Mouse (Mus musculus) embryonic facial prominence, embryonic 11.5 days (tissue): ENCODE results near the gene Lmnb2. TPM values are rescaled to one million over a fixed set of nuclear protein-coding genes. Genes with fewer than 3 reads are reported as not detected.

Experiments used
- ATAC-seq: fragments of 200-750 bp; cut with Nextera tagmentation; replicated peaks from 2 replicates; pipeline ENCODE4 v1.8.0; 2017; ENCODE audit warnings: low read depth; ENCODE audit not compliant: insufficient number of reproducible peaks, low FRiP score, low TSS enrichment
- DNase-seq: peaks from one replicate; pipeline ENCODE4 v3.0.0-alpha.2; 2015; ENCODE audit warnings: low spot score
- H3K27ac ChIP-seq: fragments of 300-500 bp; sonication (generic); replicated peaks from 2 replicates; pipeline ENCODE4 v1.5.1; 2014; ENCODE audit warnings: mild to moderate bottlenecking, low read depth, low read length, control low read depth
- H3K27me3 ChIP-seq: fragments of 300-500 bp; sonication (generic); 2 replicates; pipeline ENCODE4 v1.6.1; 2014; ENCODE audit warnings: mild to moderate bottlenecking, low read length, moderate library complexity, mixed read lengths; ENCODE audit not compliant: control insufficient read depth, insufficient read depth
- H3K36me3 ChIP-seq: fragments of 300-500 bp; sonication (generic); replicated peaks from 2 replicates; pipeline ENCODE4 v1.6.1; 2014; ENCODE audit warnings: low read depth, mild to moderate bottlenecking, low read length, moderate library complexity, mixed read lengths; ENCODE audit not compliant: control insufficient read depth, insufficient read depth
- H3K4me1 ChIP-seq: fragments of 300-500 bp; sonication (generic); 2 replicates; pipeline ENCODE4 v1.6.1; 2014; ENCODE audit warnings: low read length, mixed read lengths; ENCODE audit not compliant: control insufficient read depth, insufficient read depth
- H3K4me2 ChIP-seq: fragments of 300-500 bp; sonication (generic); 2 replicates; pipeline ENCODE4 v1.6.1; 2014; ENCODE audit warnings: low read depth, mild to moderate bottlenecking, control low read depth, low read length, moderate library complexity
- H3K4me3 ChIP-seq: fragments of 300-500 bp; sonication (generic); 2 replicates; pipeline ENCODE4 v1.5.1; 2014; ENCODE audit warnings: low read depth, low read length, control low read depth
- H3K9ac ChIP-seq: fragments of 300-500 bp; sonication (generic); replicated peaks from 2 replicates; pipeline ENCODE4 v1.6.1; 2014; ENCODE audit warnings: mild to moderate bottlenecking, control low read depth, low read length
- H3K9me3 ChIP-seq: fragments of 300-500 bp; sonication (generic); replicated peaks from 2 replicates; pipeline ENCODE4 v1.6.1; 2016; ENCODE audit warnings: mild to moderate bottlenecking, low read length, inconsistent platforms, mixed read lengths; ENCODE audit not compliant: control insufficient read depth
- WGBS: fragments of 180-500 bp; shearing (Covaris S2); extraction: QIAGEN DNeasy Blood & Tissue Kit; methylation state at CpG from one replicate; pipeline ENCODE4 v1.1.7; 2014; 5-methylcytosine and 5-hydroxymethylcytosine counted together
- polyA plus RNA-seq: library from polyadenylated mRNA; unstranded; fragments of >200 nt; fragmentation: Nextera tagmentation; extraction: Ambion mirVana; gene quantifications from 2 replicates; pipeline ENCODE4 v1.2.1, GENCODE M21; 2014

The Lmnb2 gene
- polyA plus RNA-seq, 1 experiment from 2014 or later: 18.4 TPM

DNA sequence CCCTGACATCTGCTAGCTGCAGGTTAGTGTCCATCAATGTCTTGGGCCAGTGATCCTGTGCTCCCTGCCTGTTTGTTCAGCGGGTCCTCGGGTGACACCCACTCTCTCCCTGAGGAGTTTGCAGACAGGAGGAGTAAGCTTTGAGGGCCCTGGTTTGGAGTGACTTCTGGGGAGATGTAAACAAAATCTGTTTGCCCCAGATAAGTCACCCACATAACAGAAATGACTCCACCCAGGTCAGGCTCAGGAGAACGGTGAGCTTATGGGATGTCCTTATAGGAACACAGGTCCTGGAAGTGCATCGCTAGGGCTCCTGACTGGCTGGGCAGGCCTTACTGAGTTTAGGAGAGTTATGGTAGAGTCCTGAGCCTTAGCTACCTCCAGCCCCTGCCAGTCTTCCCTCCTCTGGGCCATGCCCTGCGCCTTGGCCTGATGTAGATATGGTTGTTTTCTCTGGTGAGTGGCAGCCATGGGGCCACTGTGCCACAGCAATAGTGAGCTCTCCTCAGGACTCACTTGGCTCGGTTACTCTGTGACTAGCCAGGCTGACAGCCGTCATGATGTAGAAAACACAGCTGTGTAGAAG lies 59.6 kb downstream of the Lmnb2 start:
- ATAC-seq: no peak
- Histone ChIP-seq H3K9me3 (no peaks in the 10 kb centered on the region), H3K4me2 (no peak overlapping the region), H3K27ac (no peak overlapping the region), H3K4me3 (no peak overlapping the region), H3K4me1 (peaks cover 3% of the 10 kb centered on the region; the same call in 1 of the 2 replicates), H3K9ac (no peak overlapping the region), H3K36me3 (no peaks in the 10 kb centered on the region), H3K27me3 (no peaks in the 10 kb centered on the region)
- 75% methylated on average over 7 of the region's 7 CpGs for whole genome bisulfite sequencing
- no peak for DNase-seq

- peak overlapping the region; percentile 59; the same call in 1 of the 2 replicates for H3K27ac ChIP-seq
These were observed 60.2 kb downstream of the Lmnb2 start for GRCm38 (mm10) chr10:80857848-80858247.

GRCm38 (mm10) chr10:80857386-80857785 lies 60.7 kb downstream of the Lmnb2 start:
- Histone ChIP-seq H3K9ac (peak overlapping the region; percentile 22; the same call in 1 of the 2 replicates), H3K9me3 (no peaks in the 10 kb centered on the region), H3K4me1 (peaks cover 3% of the 10 kb centered on the region; the same call in 1 of the 2 replicates), H3K4me3 (no peak overlapping the region), H3K36me3 (peaks cover 1% of the 10 kb centered on the region; the same call in 1 of the 2 replicates), H3K27ac (peak overlapping the region; percentile 59; the same call in 1 of the 2 replicates), H3K27me3 (no peaks in the 10 kb centered on the region), H3K4me2 (peak overlapping the region; percentile 7; the same call in 1 of the 2 replicates)
- ATAC-seq (no peak), DNase-seq (no peak)
- WGBS: 34% methylated on average over 8 of the region's 8 CpGs

More at GRCm38 (mm10) chr10:80857848-80858247, 60.2 kb downstream of the Lmnb2 start:
- Histone ChIP-seq H3K4me3 (no peak overlapping the region), H3K4me2 (no peak overlapping the region; the same call in 1 of the 2 replicates), H3K4me1 (peaks cover 3% of the 10 kb centered on the region; the same call in 1 of the 2 replicates), H3K36me3 (no peaks in the 10 kb centered on the region), H3K9ac (peak overlapping the region; percentile 22; the same call in 1 of the 2 replicates), H3K9me3 (no peaks in the 10 kb centered on the region), H3K27me3 (no peaks in the 10 kb centered on the region)
- ATAC-seq (no peak), DNase-seq (no peak)
- WGBS: 41% methylated on average over 3 of the region's 3 CpGs

GRCm38 (mm10) chr10:80856908-80857307 lies 61.1 kb downstream of the Lmnb2 start:
- Histone ChIP-seq H3K27me3 (no peaks in the 10 kb centered on the region), H3K4me2 (peak overlapping the region; percentile 7), H3K4me3 (no peak overlapping the region), H3K4me1 (peaks cover 3% of the 10 kb centered on the region; the same call in 1 of the 2 replicates), H3K9me3 (no peaks in the 10 kb centered on the region), H3K36me3 (peaks cover 4% of the 10 kb centered on the region; the same call in 1 of the 2 replicates), H3K27ac (no peak overlapping the region), H3K9ac (peak overlapping the region; percentile 22; the same call in 1 of the 2 replicates)
- 67% methylated on average over 5 of the region's 5 CpGs for WGBS
- DNase-seq (no peak), ATAC-seq (no peak)

- H3K27me3 ChIP-seq: no peaks in the 10 kb centered on the region
- peak overlapping the region; percentile 89; the same call in 1 of the 2 replicates for H3K4me3 ChIP-seq
- 51% methylated on average over 3 of the region's 3 CpGs for whole genome bisulfite sequencing
- H3K36me3 ChIP-seq: peaks cover 4% of the 10 kb centered on the region
- H3K4me2 ChIP-seq: peak overlapping the region; percentile 95
- no peak for ATAC-seq
- H3K27ac ChIP-seq: no peak overlapping the region
- peak overlapping the region; percentile 18; the same call in 1 of the 2 replicates for H3K9ac ChIP-seq
- peak; percentile 29 for DNase-seq
- no peaks in the 10 kb centered on the region for H3K9me3 ChIP-seq
- peaks cover 3% of the 10 kb centered on the region; the same call in 1 of the 2 replicates for H3K4me1 ChIP-seq
These were observed 61.8 kb downstream of the Lmnb2 start for GRCm38 (mm10) chr10:80856267-80856666.

- peak overlapping the region; percentile 95 for H3K4me2 ChIP-seq
- ATAC-seq: no peak; the same call in 1 of the 2 replicates
- 16% methylated on average over 11 of the region's 11 CpGs for WGBS
- no peak for DNase-seq
- peaks cover 4% of the 10 kb centered on the region for H3K36me3 ChIP-seq
- H3K4me3 ChIP-seq: peak overlapping the region; percentile 89
- H3K27me3 ChIP-seq: no peaks in the 10 kb centered on the region
- H3K9ac ChIP-seq: peak overlapping the region; percentile 87
- no peaks in the 10 kb centered on the region for H3K9me3 ChIP-seq
- H3K27ac ChIP-seq: no peak overlapping the region
- peaks cover 3% of the 10 kb centered on the region; the same call in 1 of the 2 replicates for H3K4me1 ChIP-seq
These were observed 62.3 kb downstream of the Lmnb2 start for GRCm38 (mm10) chr10:80855749-80856073.

DNA sequence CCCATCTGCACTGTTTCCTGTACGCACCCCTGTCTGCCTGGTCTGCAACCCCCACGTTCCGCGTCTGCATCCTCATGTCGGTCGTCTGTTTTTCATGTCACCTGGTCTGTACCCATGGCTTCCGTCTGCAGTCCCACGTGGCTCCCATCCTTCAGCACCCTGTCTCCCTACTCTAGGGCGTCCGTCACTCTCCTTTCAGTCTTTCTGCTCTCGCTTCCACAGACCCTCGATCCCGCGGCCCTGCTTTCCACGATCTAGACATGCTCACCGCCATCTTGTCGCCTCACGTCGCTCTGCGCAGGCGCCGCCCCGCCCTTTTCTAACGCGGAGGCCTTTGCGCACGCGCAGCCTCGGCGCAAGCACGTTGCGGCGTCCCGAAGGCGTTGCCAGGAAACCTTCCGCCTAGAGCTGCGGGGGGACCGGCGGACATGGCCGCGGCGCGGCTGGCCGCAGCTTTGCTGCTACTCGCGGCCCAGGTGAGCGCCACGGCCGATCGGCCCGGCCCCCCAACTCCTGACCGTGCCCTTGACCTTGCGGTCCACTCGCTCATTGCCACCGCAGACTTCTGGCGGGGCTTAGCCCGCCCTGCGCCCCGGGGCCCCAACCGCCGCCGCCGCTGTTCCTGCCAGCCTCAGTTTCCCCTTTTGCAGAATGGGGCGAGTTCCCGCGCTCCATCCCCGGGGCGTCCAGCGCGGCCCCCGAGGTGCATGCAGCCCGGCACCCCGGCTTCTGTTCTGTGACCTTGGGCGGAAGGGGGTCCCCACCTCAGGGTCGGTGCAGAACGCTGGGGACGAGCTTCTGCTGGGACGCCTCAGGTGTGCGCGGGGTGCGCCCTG lies 62.9 kb downstream of the Lmnb2 start, which contains the start of the genes Lsm7 and Sppl2b:
Gene Lsm7, minus strand, starts transcription at position 297 of the 836 bp plus-strand sequence.
Gene Sppl2b, plus strand, starts transcription at position 363 of the 836 bp plus-strand sequence.
- WGBS: under 1% methylated on average over 77 of the region's 81 CpGs
- no peak within 1 kb of the TSS for H3K27ac ChIP-seq
- H3K4me2 ChIP-seq: peak within 1 kb of the TSS; percentile 95
- no peaks in the 10 kb centered on the region for H3K9me3 ChIP-seq
- H3K4me3 ChIP-seq: peak within 1 kb of the TSS; percentile 89
- ATAC-seq (peak; percentile 72), DNase-seq (peak; percentile 97)
- H3K36me3 ChIP-seq: peaks cover 4% of the 10 kb centered on the region
- H3K27me3 ChIP-seq: no peaks in the 10 kb centered on the region
- peaks cover 3% of the 10 kb centered on the region; the same call in 1 of the 2 replicates for H3K4me1 ChIP-seq
- H3K9ac ChIP-seq: peak within 1 kb of the TSS; percentile 87
